Mouse (Mus musculus) lung, adult 2 months (tissue): ENCODE results near the gene Ssbp1.

Source experiments
- CTCF ChIP-seq: fragments of 200-500 bp; IDR thresholded peaks from 2 replicates; pipeline ENCODE4 v1.5.1; 2011; ENCODE audit warnings: mild to moderate bottlenecking, low read length, control low read depth; ENCODE audit not compliant: insufficient read depth
- POLR2A ChIP-seq: fragments of 200-500 bp; IDR thresholded peaks from 2 replicates; pipeline ENCODE4 v1.6.1; 2011; ENCODE audit warnings: low read depth, mild to moderate bottlenecking, control low read depth, low read length, borderline replicate concordance; ENCODE audit errors: extremely low read depth

DNA sequence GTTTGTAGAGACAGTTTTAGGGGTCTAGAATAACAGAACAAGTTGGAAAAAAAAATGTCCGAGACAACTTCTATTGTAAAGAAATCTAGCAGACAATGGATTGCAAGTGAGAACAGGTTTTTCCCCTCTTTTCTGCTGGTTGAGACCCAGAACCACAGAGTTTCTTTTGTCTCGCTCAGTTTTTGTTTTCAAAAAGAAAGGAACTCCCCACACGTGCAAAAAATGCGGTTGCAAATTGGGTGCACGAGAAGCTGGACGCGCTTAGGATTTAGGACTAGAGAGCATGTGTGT lies 513 bp downstream of the Ssbp1 start:
- TF ChIP-seq CTCF = no peak
- no peak for TF ChIP-seq POLR2A
